Mouse (Mus musculus): ENCODE results near the gene Syt2. TPM values are rescaled to one million over a fixed set of nuclear protein-coding genes. Genes with fewer than 3 reads are reported as not detected.

The Syt2 gene
- polyA plus RNA-seq, 1 experiment: 33.3 TPM

DNA sequence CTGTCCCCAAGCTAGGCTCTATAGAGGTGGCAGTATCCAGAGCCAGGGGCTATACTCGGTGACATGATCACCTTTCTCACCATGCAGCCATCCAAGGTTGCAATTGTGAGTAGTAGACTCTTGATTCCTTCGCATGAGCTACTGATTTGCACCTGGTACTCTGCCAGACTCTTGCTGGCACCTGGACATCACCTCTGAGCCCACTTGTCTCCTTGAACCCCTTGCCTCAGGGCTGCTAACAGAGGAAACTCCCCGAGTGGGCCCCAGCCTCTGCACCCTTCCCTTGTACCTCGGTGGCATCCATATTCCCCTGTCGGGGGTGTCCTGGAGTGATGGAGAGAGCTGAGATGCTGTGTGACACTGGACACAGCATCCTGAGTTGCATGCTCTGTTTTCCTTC lies 75.0 kb downstream of the Syt2 start:
- no peak for TF ChIP-seq POLR2A (IDR thresholded peaks at IDR 0.05; ENCODE audit: extremely low read depth, insufficient read depth, low read length)
- no peak for TF ChIP-seq CTCF (IDR thresholded peaks at IDR 0.05; ENCODE audit: extremely low read depth, insufficient read depth, low read length)
- Histone ChIP-seq H3K27ac (ENCODE audit: insufficient read depth, low read length) (no peak overlapping the region), H3K4me3 (ENCODE audit: insufficient read depth, low read length) (no peak overlapping the region), H3K4me1 (ENCODE audit: control insufficient read depth, insufficient read depth, low read length) (no peaks in the 10 kb centered on the region)

DNA sequence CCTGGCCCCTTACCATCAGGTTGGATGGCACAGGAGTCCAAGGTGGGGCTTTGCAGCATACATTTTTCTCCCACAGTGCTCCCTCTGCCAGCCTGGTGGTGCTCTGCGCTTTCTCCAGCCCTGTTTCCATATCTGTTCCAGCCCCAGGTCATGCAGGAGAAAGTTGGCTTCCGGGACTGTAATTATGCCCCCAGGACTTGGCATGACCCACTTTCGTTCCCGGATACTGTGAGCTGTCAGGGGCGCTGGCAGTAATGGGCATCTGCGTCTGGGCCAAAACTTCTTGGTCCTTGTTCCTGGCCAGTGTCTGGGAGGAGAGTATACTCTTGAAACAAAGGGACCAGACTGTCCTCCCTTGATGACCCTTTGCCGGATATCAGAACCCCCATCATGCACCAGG lies 76.4 kb downstream of the Syt2 start:
- no peaks in the 10 kb centered on the region for H3K4me1 ChIP-seq (ENCODE audit: control insufficient read depth, insufficient read depth, low read length)
- no peak overlapping the region for H3K27ac ChIP-seq (ENCODE audit: insufficient read depth, low read length)
- H3K4me3 ChIP-seq (ENCODE audit: insufficient read depth, low read length): no peak overlapping the region
- TF ChIP-seq POLR2A (IDR thresholded peaks at IDR 0.05; ENCODE audit: extremely low read depth, insufficient read depth, low read length) (no peak), CTCF (IDR thresholded peaks at IDR 0.05; ENCODE audit: extremely low read depth, insufficient read depth, low read length) (no peak)

DNA sequence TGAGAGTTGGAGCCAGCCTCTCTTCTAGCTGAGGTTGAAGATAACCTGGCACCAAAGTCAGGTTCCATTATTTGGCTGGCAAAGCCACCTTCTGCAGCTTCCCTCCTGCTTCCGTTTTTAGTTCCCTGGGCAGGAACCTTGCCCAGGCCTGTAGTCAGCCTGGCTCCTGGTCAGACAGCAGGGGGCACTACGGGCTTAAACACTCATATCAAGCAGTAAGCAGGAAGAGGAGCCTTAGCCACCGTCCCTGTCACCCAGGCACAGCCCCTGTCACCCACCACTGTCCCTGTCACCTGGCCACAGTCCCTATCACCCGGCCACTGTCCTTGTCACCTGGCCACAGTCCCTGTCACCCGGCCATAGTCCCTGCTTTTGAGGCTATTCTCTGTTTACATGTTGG lies 78.8 kb downstream of the Syt2 start:
- TF ChIP-seq POLR2A (IDR thresholded peaks at IDR 0.05; ENCODE audit: extremely low read depth, insufficient read depth, low read length): no peak
- peak; percentile 48 for TF ChIP-seq CTCF (IDR thresholded peaks at IDR 0.05; ENCODE audit: extremely low read depth, insufficient read depth, low read length)
- Histone ChIP-seq H3K4me1 (ENCODE audit: control insufficient read depth, insufficient read depth, low read length) (no peaks in the 10 kb centered on the region), H3K27ac (ENCODE audit: insufficient read depth, low read length) (no peak overlapping the region), H3K4me3 (ENCODE audit: insufficient read depth, low read length) (no peak overlapping the region)

DNA sequence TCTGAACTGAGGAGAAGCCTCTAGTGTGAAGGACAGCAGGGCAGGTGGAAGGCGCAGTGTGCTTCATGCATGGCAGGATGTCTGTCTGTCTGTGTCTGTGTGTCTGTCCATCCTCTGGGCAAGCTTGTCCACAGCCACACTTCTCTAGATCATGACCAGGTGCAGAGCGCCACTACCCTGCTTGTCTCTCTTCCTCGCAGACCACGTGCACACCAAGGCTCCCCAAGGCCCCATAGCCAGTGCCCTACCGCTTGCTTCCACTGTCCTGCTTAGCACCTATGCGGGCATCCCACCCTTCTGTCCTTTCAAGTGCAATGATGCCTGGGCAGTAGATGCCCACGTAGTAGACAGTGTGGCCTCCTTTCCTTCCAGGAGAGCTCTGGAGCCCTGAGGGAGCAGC lies 80.0 kb downstream of the Syt2 start:
- H3K27ac ChIP-seq (ENCODE audit: insufficient read depth, low read length): no peak overlapping the region
- no peaks in the 10 kb centered on the region for H3K4me1 ChIP-seq (ENCODE audit: control insufficient read depth, insufficient read depth, low read length)
- TF ChIP-seq CTCF (IDR thresholded peaks at IDR 0.05; ENCODE audit: extremely low read depth, insufficient read depth, low read length): no peak
- no peak for TF ChIP-seq POLR2A (IDR thresholded peaks at IDR 0.05; ENCODE audit: extremely low read depth, insufficient read depth, low read length)
- no peak overlapping the region for H3K4me3 ChIP-seq (ENCODE audit: insufficient read depth, low read length)

DNA sequence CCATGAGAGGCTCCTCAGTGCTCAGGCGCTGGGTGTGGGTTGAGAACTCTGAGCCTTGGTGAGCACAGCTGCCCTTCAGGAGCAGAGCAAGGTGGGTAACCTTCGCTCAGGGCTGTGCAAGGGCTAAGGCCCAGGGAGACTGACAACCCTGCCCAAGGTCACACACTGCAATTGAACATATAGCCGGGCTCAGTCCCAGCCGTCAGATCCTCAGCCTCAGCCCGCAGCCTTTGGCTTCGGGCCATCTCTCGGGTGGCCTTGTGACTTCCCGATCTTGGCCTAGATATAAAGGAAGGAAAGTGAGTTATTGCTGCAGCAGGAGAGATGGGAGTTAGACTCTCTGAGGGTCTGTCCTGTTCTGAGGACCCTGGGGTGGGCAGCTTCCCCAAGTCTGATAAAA lies 80.8 kb downstream of the Syt2 start:
- TF ChIP-seq CTCF (IDR thresholded peaks at IDR 0.05; ENCODE audit: extremely low read depth, insufficient read depth, low read length): no peak
- TF ChIP-seq POLR2A (IDR thresholded peaks at IDR 0.05; ENCODE audit: extremely low read depth, insufficient read depth, low read length): no peak
- H3K4me3 ChIP-seq (ENCODE audit: insufficient read depth, low read length): no peak overlapping the region
- H3K27ac ChIP-seq (ENCODE audit: insufficient read depth, low read length): no peak overlapping the region
- H3K4me1 ChIP-seq (ENCODE audit: control insufficient read depth, insufficient read depth, low read length): no peaks in the 10 kb centered on the region

DNA sequence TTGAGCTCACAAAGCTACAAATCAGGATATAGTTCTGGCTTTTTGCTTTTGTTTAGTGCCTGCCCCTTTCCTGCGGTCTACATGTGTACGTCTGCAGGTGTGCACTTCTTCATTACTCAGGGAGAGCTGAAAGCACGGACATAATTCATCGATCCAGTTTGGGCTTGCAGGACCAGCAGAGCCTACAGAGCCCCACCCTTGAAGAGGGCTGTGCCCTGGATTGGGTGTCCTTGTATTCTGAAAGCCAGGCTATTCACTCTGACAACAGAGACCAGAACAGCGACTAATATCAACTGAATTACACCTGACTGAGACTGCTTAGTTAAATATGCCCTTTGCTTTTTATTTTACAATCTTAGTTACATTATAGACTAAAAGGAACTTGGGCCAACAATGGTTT lies 87.2 kb downstream of the Syt2 start:
- H3K27ac ChIP-seq (ENCODE audit: insufficient read depth, low read length): no peak overlapping the region
- H3K4me1 ChIP-seq (ENCODE audit: control insufficient read depth, insufficient read depth, low read length): no peaks in the 10 kb centered on the region
- no peak overlapping the region for H3K4me3 ChIP-seq (ENCODE audit: insufficient read depth, low read length)
- TF ChIP-seq CTCF (IDR thresholded peaks at IDR 0.05; ENCODE audit: extremely low read depth, insufficient read depth, low read length): no peak

GRCm38 (mm10) chr1:134737463-134737862 lies 91.0 kb downstream of the Syt2 start:
- Histone ChIP-seq H3K27ac (ENCODE audit: insufficient read depth, low read length) (no peak overlapping the region), H3K4me3 (ENCODE audit: insufficient read depth, low read length) (no peak overlapping the region), H3K4me1 (ENCODE audit: control insufficient read depth, insufficient read depth, low read length) (no peaks in the 10 kb centered on the region)
- TF ChIP-seq CTCF (IDR thresholded peaks at IDR 0.05; ENCODE audit: extremely low read depth, insufficient read depth, low read length): no peak
- no peak for TF ChIP-seq POLR2A (IDR thresholded peaks at IDR 0.05; ENCODE audit: extremely low read depth, insufficient read depth, low read length)

DNA sequence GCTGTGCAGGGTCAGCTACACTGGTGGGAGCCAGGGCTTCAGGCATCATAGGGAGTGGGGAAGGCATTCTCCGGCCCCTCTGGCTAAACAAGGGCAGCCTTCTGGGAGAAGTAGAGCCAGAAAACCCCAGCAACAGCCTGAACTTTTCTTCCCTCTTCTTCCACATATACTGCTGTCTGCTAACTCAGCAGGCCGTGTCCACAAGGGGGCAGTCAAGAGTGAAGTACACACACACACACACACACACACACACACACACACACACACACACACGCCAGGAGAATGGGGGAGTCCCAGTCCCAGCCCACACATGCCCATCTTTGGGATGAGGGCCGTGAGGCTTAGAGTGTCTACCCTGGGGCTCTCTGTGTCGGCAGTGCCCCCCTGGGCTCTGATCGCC lies 95.0 kb downstream of the Syt2 start:
- H3K27ac ChIP-seq (ENCODE audit: insufficient read depth, low read length): no peak overlapping the region
- TF ChIP-seq POLR2A (IDR thresholded peaks at IDR 0.05; ENCODE audit: extremely low read depth, insufficient read depth, low read length): no peak
- no peak for TF ChIP-seq CTCF (IDR thresholded peaks at IDR 0.05; ENCODE audit: extremely low read depth, insufficient read depth, low read length)

GRCm38 (mm10) chr1:134741946-134742661 lies 95.6 kb downstream of the Syt2 start:
- TF ChIP-seq POLR2A (IDR thresholded peaks at IDR 0.05; ENCODE audit: extremely low read depth, insufficient read depth, low read length): no peak
- TF ChIP-seq CTCF (IDR thresholded peaks at IDR 0.05; ENCODE audit: extremely low read depth, insufficient read depth, low read length): no peak
- H3K27ac ChIP-seq (ENCODE audit: insufficient read depth, low read length): no peak overlapping the region
- no peak overlapping the region for H3K4me3 ChIP-seq (ENCODE audit: insufficient read depth, low read length)
- no peaks in the 10 kb centered on the region for H3K4me1 ChIP-seq (ENCODE audit: control insufficient read depth, insufficient read depth, low read length)

More for the DNA sequence above, 95.0 kb downstream of the Syt2 start:
- Histone ChIP-seq H3K4me3 (ENCODE audit: insufficient read depth, low read length) (no peak overlapping the region), H3K4me1 (ENCODE audit: control insufficient read depth, insufficient read depth, low read length) (no peaks in the 10 kb centered on the region)

DNA sequence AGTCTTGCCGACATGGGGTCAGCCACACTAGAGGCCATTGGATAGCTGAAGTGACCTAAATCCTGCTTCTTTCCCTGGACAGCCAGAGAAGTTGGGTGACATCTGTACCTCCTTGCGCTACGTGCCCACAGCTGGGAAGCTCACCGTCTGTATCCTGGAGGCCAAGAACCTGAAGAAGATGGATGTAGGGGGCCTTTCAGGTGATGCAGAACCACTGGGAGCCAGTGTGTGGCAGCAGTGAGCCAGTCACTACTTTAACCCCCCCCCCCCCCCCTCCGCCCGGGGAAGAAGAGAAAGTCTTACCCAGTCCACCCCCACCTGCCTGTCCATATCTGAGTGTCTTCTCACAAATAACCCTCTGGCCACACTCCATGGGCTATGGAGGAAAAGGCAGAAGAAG lies 99.2 kb downstream of the Syt2 start:
- H3K4me3 ChIP-seq (ENCODE audit: insufficient read depth, low read length): no peak overlapping the region
- no peaks in the 10 kb centered on the region for H3K4me1 ChIP-seq (ENCODE audit: control insufficient read depth, insufficient read depth, low read length)
- no peak overlapping the region for H3K27ac ChIP-seq (ENCODE audit: insufficient read depth, low read length)
- no peak for TF ChIP-seq POLR2A (IDR thresholded peaks at IDR 0.05; ENCODE audit: extremely low read depth, insufficient read depth, low read length)
- peak; percentile 53 for TF ChIP-seq CTCF (IDR thresholded peaks at IDR 0.05; ENCODE audit: extremely low read depth, insufficient read depth, low read length)

Data from cortical plate, adult 2 months (tissue).